ENCODE assay signal across 13 mouse cellular contexts in the genomic region with DNA sequence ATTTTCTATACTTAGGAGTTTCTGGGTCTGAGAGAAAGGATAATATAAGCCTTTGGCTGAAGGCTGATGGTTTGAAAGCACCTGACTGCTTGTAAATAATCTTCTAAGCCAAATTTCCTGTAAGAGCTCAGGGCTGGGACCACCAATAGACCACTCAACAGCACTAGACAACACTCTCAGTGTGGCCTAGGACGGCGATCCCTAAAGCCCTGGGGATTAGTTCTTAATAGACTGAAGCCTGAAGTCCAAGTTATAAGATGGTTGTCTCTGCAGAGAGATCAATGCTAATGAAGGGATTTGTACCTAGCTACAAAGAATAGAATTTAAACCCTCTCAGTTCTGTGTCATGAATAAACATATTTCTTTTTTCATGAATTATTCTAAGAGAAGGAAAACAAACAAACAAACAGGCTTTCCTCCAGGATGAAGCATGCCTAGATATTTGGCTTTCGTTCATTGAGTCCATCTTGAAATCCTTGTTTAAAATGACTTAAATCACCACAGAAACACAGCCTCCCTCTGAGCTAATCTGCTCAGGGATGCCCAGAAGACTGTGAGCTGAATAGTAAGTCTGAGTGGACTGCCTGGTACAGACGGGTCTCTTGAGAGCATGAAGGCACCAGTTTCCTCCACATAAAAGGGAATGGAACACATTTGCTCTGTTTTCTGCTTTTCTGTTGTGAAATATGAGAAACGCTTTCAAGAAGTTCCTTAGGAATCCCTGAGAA.
A peak's percentile ranks its signal among the peaks of the same experiment; 100 is the strongest.
DNase-seq lines count a peak whose midpoint lies in the region; ATAC-seq and TF ChIP-seq lines count a peak whose summit lies in the region.
"Had no signal": no experiment of that assay in that cellular context is flagged by ENCODE, and none has a peak within 500 bp of the region (broad histone marks: within the 10 kb centered on the region; RNA-seq: fewer than 3 reads in every experiment).

No protein-coding gene starts in this region.

- no peak for TF ChIP-seq CTCF in thymus, adult 2 months (IDR thresholded peaks at IDR 0.05; ENCODE audit: borderline replicate concordance, control insufficient read depth, extremely low read depth, insufficient read depth, low read length, poor library complexity)

- WGBS in limb, embryonic 12.5 days = 53% methylated on average over 5 of the region's 5 CpGs
- 72% methylated on average over 5 of the region's 5 CpGs for WGBS in limb, embryonic 10.5 days
- 36% methylated on average over 5 of the region's 5 CpGs for WGBS in embryonic facial prominence, embryonic 15.5 days
- WGBS in midbrain, embryonic 16.5 days = 27% methylated on average over 5 of the region's 5 CpGs
- 91% methylated on average over 5 of the region's 5 CpGs for WGBS in thymus, adult 2 months

- no peaks in the 10 kb centered on the region for H3K9me3 ChIP-seq in limb, embryonic 12.5 days
- no peaks in the 10 kb centered on the region for H3K9me3 ChIP-seq in limb, embryonic 10.5 days (replicated peaks)
- H3K9me3 ChIP-seq in embryonic facial prominence, embryonic 15.5 days (replicated peaks) = no peaks in the 10 kb centered on the region
- H3K9me3 ChIP-seq in midbrain, embryonic 16.5 days (replicated peaks; ENCODE audit: control insufficient read depth, low read length, poor library complexity, severe bottlenecking) = no peaks in the 10 kb centered on the region
- H3K9me3 ChIP-seq: G1E had no signal

- H3K27ac ChIP-seq in limb, embryonic 12.5 days = 0 out of 2 replicates have a peak overlapping the region, but pooled peaks have one; percentile 1
- no peak overlapping the region for H3K27ac ChIP-seq in limb, embryonic 10.5 days
- peak overlapping the region; percentile 83 for H3K27ac ChIP-seq in embryonic facial prominence, embryonic 15.5 days (replicated peaks)
- H3K27ac ChIP-seq in midbrain, embryonic 16.5 days (ENCODE audit: low read length) = no peak overlapping the region
- no peak overlapping the region for H3K27ac ChIP-seq in thymus, adult 2 months (ENCODE audit: control insufficient read depth, insufficient read depth, low read length)
- H3K27ac ChIP-seq: layer of hippocampus, adult 2 months had no signal

- TF ChIP-seq POLR2A in thymus, adult 2 months (IDR thresholded peaks at IDR 0.05; ENCODE audit: control insufficient read depth, extremely low read depth, insufficient read depth, low read length, poor library complexity) = no peak

- H3K4me1 ChIP-seq in limb, embryonic 12.5 days (replicated peaks) = no peaks in the 10 kb centered on the region; the same call in 1 of the 2 replicates
- H3K4me1 ChIP-seq in limb, embryonic 10.5 days = no peaks in the 10 kb centered on the region
- peaks cover 23% of the 10 kb centered on the region; the same call in 1 of the 2 replicates for H3K4me1 ChIP-seq in embryonic facial prominence, embryonic 15.5 days
- H3K4me1 ChIP-seq in midbrain, embryonic 16.5 days (ENCODE audit: control insufficient read depth, insufficient read depth, low read length) = peaks cover 6% of the 10 kb centered on the region; the same call in 1 of the 2 replicates
- H3K4me1 ChIP-seq in thymus, adult 2 months (replicated peaks; ENCODE audit: control insufficient read depth, insufficient read depth, low read length) = no peaks in the 10 kb centered on the region

- no peaks in the 10 kb centered on the region for H3K27me3 ChIP-seq in limb, embryonic 12.5 days
- no peaks in the 10 kb centered on the region for H3K27me3 ChIP-seq in limb, embryonic 10.5 days (ENCODE audit: low read depth, poor library complexity, severe bottlenecking)
- H3K27me3 ChIP-seq in embryonic facial prominence, embryonic 15.5 days = no peaks in the 10 kb centered on the region
- H3K27me3 ChIP-seq in midbrain, embryonic 16.5 days (ENCODE audit: control insufficient read depth, insufficient read depth, low read depth, low read length) = no peaks in the 10 kb centered on the region
- no peaks in the 10 kb centered on the region for H3K27me3 ChIP-seq in thymus, adult 2 months (ENCODE audit: control insufficient read depth, insufficient read depth, low read length)

- DNase-seq in frontal cortex, postnatal 25 days (ENCODE audit: low spot score in 2 of 2) = no peak
- no peak for DNase-seq in limb, embryonic 10.5 days (ENCODE audit: low spot score)
- DNase-seq in thymus, adult 2 months = no peak
- DNase-seq: adrenal gland, postnatal 14 days; gastrocnemius, postnatal 36 days; kidney, adult 2 months had no signal

- no peak overlapping the region for H3K4me2 ChIP-seq in limb, embryonic 12.5 days
- H3K4me2 ChIP-seq in embryonic facial prominence, embryonic 15.5 days (replicated peaks) = no peak overlapping the region
- H3K4me2 ChIP-seq in midbrain, embryonic 16.5 days (ENCODE audit: low read length) = no peak overlapping the region

- ATAC-seq in frontal cortex, adult (ENCODE audit: low TSS enrichment) = peak; percentile 5; the same call in 1 of the 2 replicates
- no peak for ATAC-seq in limb, embryonic 12.5 days (ENCODE audit: insufficient number of reproducible peaks, insufficient read depth, low FRiP score, low TSS enrichment, low read depth)
- ATAC-seq in embryonic facial prominence, embryonic 15.5 days (ENCODE audit: insufficient number of reproducible peaks, low FRiP score, low TSS enrichment, low read depth) = no peak
- peak; percentile 73 for ATAC-seq in midbrain, embryonic 16.5 days
- no peak for ATAC-seq in erythroid progenitor cell, adult 5-6 weeks (replicated peaks; ENCODE audit: low FRiP score, poor library complexity, severe bottlenecking)

- no peak overlapping the region for H3K4me3 ChIP-seq in limb, embryonic 12.5 days (replicated peaks)
- no peak overlapping the region for H3K4me3 ChIP-seq in limb, embryonic 10.5 days
- no peak overlapping the region for H3K4me3 ChIP-seq in embryonic facial prominence, embryonic 15.5 days (replicated peaks)
- no peak overlapping the region for H3K4me3 ChIP-seq in midbrain, embryonic 16.5 days (ENCODE audit: low read depth, low read length)
- no peak overlapping the region for H3K4me3 ChIP-seq in thymus, adult 2 months (ENCODE audit: control insufficient read depth, insufficient read depth, low read length)
- H3K4me3 ChIP-seq: layer of hippocampus, adult 2 months had no signal

- no peak overlapping the region for H3K9ac ChIP-seq in limb, embryonic 12.5 days (replicated peaks)
- no peak overlapping the region for H3K9ac ChIP-seq in embryonic facial prominence, embryonic 15.5 days
- no peak overlapping the region for H3K9ac ChIP-seq in midbrain, embryonic 16.5 days (ENCODE audit: low read depth, low read length)

- H3K36me3 ChIP-seq in limb, embryonic 12.5 days = no peaks in the 10 kb centered on the region
- no peaks in the 10 kb centered on the region for H3K36me3 ChIP-seq in limb, embryonic 10.5 days
- H3K36me3 ChIP-seq in embryonic facial prominence, embryonic 15.5 days = no peaks in the 10 kb centered on the region
- no peaks in the 10 kb centered on the region for H3K36me3 ChIP-seq in midbrain, embryonic 16.5 days (ENCODE audit: control insufficient read depth, insufficient read depth, low read length)
- no peaks in the 10 kb centered on the region for H3K36me3 ChIP-seq in thymus, adult 2 months (ENCODE audit: control insufficient read depth, insufficient read depth, low read length)
- H3K36me3 ChIP-seq: G1E had no signal

Comparison
In these comparisons a context has a peak if more than half of its experiments do, and no peak if none do; other contexts are left out.
1. H3K27ac ChIP-seq: peak in limb, embryonic 12.5 days (single experiment) and embryonic facial prominence, embryonic 15.5 days (single experiment); none in limb, embryonic 10.5 days (single experiment), midbrain, embryonic 16.5 days (single experiment) and thymus, adult 2 months (single experiment).
2. ATAC-seq: peak in frontal cortex, adult (single experiment) and midbrain, embryonic 16.5 days (single experiment); none in limb, embryonic 12.5 days (single experiment), embryonic facial prominence, embryonic 15.5 days (single experiment) and erythroid progenitor cell, adult 5-6 weeks (single experiment).